Mouse (Mus musculus): ENCODE results near the gene Timm8b. TPM values are rescaled to one million over a fixed set of nuclear protein-coding genes. Genes with fewer than 3 reads are reported as not detected.

Gene Timm8b
- 100 to 1,000 TPM; 184 to 202 TPM for total RNA-seq (2021)
- long read RNA-seq, experiment 1, transcript Timm8b-201 (2 exons, 518 nt): major isoform, 439 of 448 reads
- long read RNA-seq, experiment 1, partial matches to known transcripts: 5 of 448 reads
- long read RNA-seq, experiment 1, other reads (novel, unspliced or antisense): 4 of 448 reads
- long read RNA-seq, experiment 2, transcript Timm8b-201 (2 exons, 518 nt): major isoform, 468 of 475 reads
- long read RNA-seq, experiment 2, partial matches to known transcripts: 0 of 475 reads
- long read RNA-seq, experiment 2, other reads (novel, unspliced or antisense): 7 of 475 reads

GRCm38 (mm10) chr9:50603189-50603997, at the start of gene Timm8b, which contains the start of gene Sdhd:
Timm8b (plus strand) TSS chr9:50603910.
Sdhd (minus strand) TSS chr9:50603812.
- DNase-seq: peak; percentile 86 to 90
- intact Hi-C loops (cut with DNase I): no loop called here

- intact Hi-C loops (cut with DNase I): no loop called here
- no peak for DNase-seq
Observed at GRCm38 (mm10) chr9:50554241-50555093, 49.2 kb upstream of the Timm8b start, which contains the start of gene Il18. Il18 (plus strand) TSS chr9:50554827.

- intact Hi-C loops (cut with DNase I): no loop called here
- no peak for DNase-seq
Observed at GRCm38 (mm10) chr9:50555094-50555446, 48.6 kb upstream of the Timm8b start, which contains the start of gene Bco2. Bco2 (minus strand) TSS chr9:50555181.

- no peak for DNase-seq
- intact Hi-C loops (cut with DNase I): no loop called here
Observed at GRCm38 (mm10) chr9:50561145-50561917, 42.4 kb upstream of the Timm8b start, which contains the start of gene Tex12. Tex12 (minus strand) TSS chr9:50561325.

GRCm38 (mm10) chr9:50561918-50562360, 41.8 kb upstream of the Timm8b start:
- intact Hi-C loops (cut with DNase I): no loop called here
- DNase-seq: no peak

GRCm38 (mm10) chr9:50565173-50565572, 38.5 kb upstream of the Timm8b start:
- intact Hi-C loops (cut with DNase I): no loop called here
- DNase-seq: no peak

- no peak for DNase-seq
- intact Hi-C loops (cut with DNase I): no loop called here
Observed at GRCm38 (mm10) chr9:50565940-50566339, 37.8 kb upstream of the Timm8b start.

GRCm38 (mm10) chr9:50567372-50567771, 36.3 kb upstream of the Timm8b start:
- no peak for DNase-seq
- intact Hi-C loops (cut with DNase I): no loop called here

GRCm38 (mm10) chr9:50567881-50568280, 35.8 kb upstream of the Timm8b start:
- DNase-seq: peak in 1 of 2 experiments; percentile 8
- intact Hi-C loops (cut with DNase I): no loop called here

- no peak for DNase-seq
- intact Hi-C loops (cut with DNase I): no loop called here
Observed at GRCm38 (mm10) chr9:50569599-50570525, 33.8 kb upstream of the Timm8b start.

- no peak for DNase-seq
- intact Hi-C loops (cut with DNase I): no loop called here
Observed at GRCm38 (mm10) chr9:50580370-50580769, 23.3 kb upstream of the Timm8b start.

- intact Hi-C loops (cut with DNase I): no loop called here
- DNase-seq: no peak
Observed at GRCm38 (mm10) chr9:50585145-50585818, 18.4 kb upstream of the Timm8b start.

- no peak for DNase-seq
- intact Hi-C loops (cut with DNase I): no loop called here
Observed at GRCm38 (mm10) chr9:50586955-50587354, 16.8 kb upstream of the Timm8b start.

GRCm38 (mm10) chr9:50590856-50591518, 12.7 kb upstream of the Timm8b start:
- no peak for DNase-seq
- intact Hi-C loops (cut with DNase I): no loop called here

GRCm38 (mm10) chr9:50592955-50593354, 10.8 kb upstream of the Timm8b start:
- no peak for DNase-seq
- intact Hi-C loops (cut with DNase I): no loop called here

GRCm38 (mm10) chr9:50593544-50593943, 10.2 kb upstream of the Timm8b start:
- intact Hi-C loops (cut with DNase I): no loop called here
- peak in 1 of 2 experiments; percentile 13 for DNase-seq

GRCm38 (mm10) chr9:50594794-50595417, 8.8 kb upstream of the Timm8b start:
- intact Hi-C loops (cut with DNase I): no loop called here
- no peak for DNase-seq
